Mouse (Mus musculus): Measurements from ENCODE around the gene Susd1. TPM values are rescaled to one million over a fixed set of nuclear protein-coding genes. Genes with fewer than 3 reads are reported as not detected.

Susd1 gene
- polyA plus RNA-seq, 1 experiment from 2014 or later: 2.1 TPM

GRCm38 (mm10) chr4:59400931-59401330, 37.5 kb downstream of the Susd1 start:
- no peaks in the 10 kb centered on the region for H3K27me3 ChIP-seq (replicated peaks; ENCODE audit: control insufficient read depth, insufficient read depth, low read length)
- DNase-seq (ENCODE audit: low spot score) (no peak), ATAC-seq (ENCODE audit: low read depth) (no peak)
- no peak overlapping the region for H3K9ac ChIP-seq (ENCODE audit: low read depth, low read length)
- no peaks in the 10 kb centered on the region for H3K9me3 ChIP-seq (ENCODE audit: control insufficient read depth, low read length)
- H3K4me2 ChIP-seq (ENCODE audit: low read depth, low read length): no peak overlapping the region
- H3K27ac ChIP-seq (replicated peaks; ENCODE audit: low read depth, low read length): no peak overlapping the region
- 81% methylated on average over 10 of the region's 10 CpGs for WGBS
- no peaks in the 10 kb centered on the region for H3K36me3 ChIP-seq (ENCODE audit: control insufficient read depth, insufficient read depth, low read length)
- no peak overlapping the region for H3K4me3 ChIP-seq (ENCODE audit: low read depth, low read length)
- H3K4me1 ChIP-seq (ENCODE audit: control insufficient read depth, insufficient read depth, low read length): peaks cover 5% of the 10 kb centered on the region; the same call in 1 of the 2 replicates

- Histone ChIP-seq H3K9me3 (ENCODE audit: control insufficient read depth, low read length) (no peaks in the 10 kb centered on the region), H3K4me2 (ENCODE audit: low read depth, low read length) (no peak overlapping the region), H3K9ac (ENCODE audit: low read depth, low read length) (no peak overlapping the region), H3K4me1 (ENCODE audit: control insufficient read depth, insufficient read depth, low read length) (peaks cover 2% of the 10 kb centered on the region; the same call in 1 of the 2 replicates), H3K27ac (replicated peaks; ENCODE audit: low read depth, low read length) (no peak overlapping the region), H3K4me3 (ENCODE audit: low read depth, low read length) (no peak overlapping the region), H3K36me3 (ENCODE audit: control insufficient read depth, insufficient read depth, low read length) (no peaks in the 10 kb centered on the region), H3K27me3 (replicated peaks; ENCODE audit: control insufficient read depth, insufficient read depth, low read length) (no peaks in the 10 kb centered on the region)
- WGBS: 63% methylated on average over 4 of the region's 4 CpGs
- DNase-seq (ENCODE audit: low spot score): no peak
- no peak for ATAC-seq (ENCODE audit: low read depth)
Measured at GRCm38 (mm10) chr4:59399343-59399742, 39.1 kb downstream of the Susd1 start.

DNA sequence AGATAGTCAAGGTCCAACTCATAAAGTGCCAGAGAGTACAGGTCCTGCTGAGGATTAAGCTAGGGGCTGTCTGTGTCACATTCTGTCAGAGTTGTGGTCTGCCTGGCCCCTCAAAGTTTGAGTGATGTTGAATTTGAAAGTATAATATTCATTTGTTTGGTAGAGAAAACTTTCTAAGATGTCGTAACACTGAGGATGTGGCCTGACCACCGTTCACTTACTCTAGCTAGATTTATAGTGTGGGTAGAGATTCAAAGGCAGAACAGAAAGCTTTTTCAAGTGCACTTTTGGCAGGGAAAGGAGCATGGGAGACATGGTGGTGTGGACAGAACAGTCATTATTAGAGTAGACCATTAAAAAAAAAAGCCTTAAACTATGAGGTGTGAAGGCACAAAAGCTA, 42.9 kb downstream of the Susd1 start:
- H3K27me3 ChIP-seq (replicated peaks; ENCODE audit: control insufficient read depth, insufficient read depth, low read length): no peaks in the 10 kb centered on the region
- no peak overlapping the region for H3K4me2 ChIP-seq (ENCODE audit: low read depth, low read length)
- no peaks in the 10 kb centered on the region for H3K4me1 ChIP-seq (ENCODE audit: control insufficient read depth, insufficient read depth, low read length)
- ATAC-seq (ENCODE audit: low read depth) (no peak), DNase-seq (ENCODE audit: low spot score) (no peak)
- no peaks in the 10 kb centered on the region for H3K36me3 ChIP-seq (ENCODE audit: control insufficient read depth, insufficient read depth, low read length)
- H3K27ac ChIP-seq (replicated peaks; ENCODE audit: low read depth, low read length): no peak overlapping the region
- no peak overlapping the region for H3K4me3 ChIP-seq (ENCODE audit: low read depth, low read length)
- H3K9ac ChIP-seq (ENCODE audit: low read depth, low read length): no peak overlapping the region
- 94% methylated on average over 2 of the region's 2 CpGs for WGBS
- H3K9me3 ChIP-seq (ENCODE audit: control insufficient read depth, low read length): no peaks in the 10 kb centered on the region

- Histone ChIP-seq H3K4me1 (ENCODE audit: control insufficient read depth, insufficient read depth, low read length) (no peaks in the 10 kb centered on the region), H3K36me3 (ENCODE audit: control insufficient read depth, insufficient read depth, low read length) (no peaks in the 10 kb centered on the region), H3K4me2 (ENCODE audit: low read depth, low read length) (no peak overlapping the region), H3K4me3 (ENCODE audit: low read depth, low read length) (no peak overlapping the region), H3K9ac (ENCODE audit: low read depth, low read length) (no peak overlapping the region), H3K27me3 (replicated peaks; ENCODE audit: control insufficient read depth, insufficient read depth, low read length) (no peaks in the 10 kb centered on the region), H3K27ac (replicated peaks; ENCODE audit: low read depth, low read length) (no peak overlapping the region), H3K9me3 (ENCODE audit: control insufficient read depth, low read length) (no peaks in the 10 kb centered on the region)
- DNase-seq (ENCODE audit: low spot score) (no peak), ATAC-seq (ENCODE audit: low read depth) (no peak)
- 92% methylated on average over 2 of the region's 2 CpGs for WGBS
Measured at GRCm38 (mm10) chr4:59394155-59394554, 44.3 kb downstream of the Susd1 start.

- DNase-seq (ENCODE audit: low spot score): peak; percentile 57
- 27% methylated on average over 13 of the region's 13 CpGs for WGBS
- ATAC-seq (ENCODE audit: low read depth): no peak
Measured at GRCm38 (mm10) chr4:59388447-59389030, 49.9 kb downstream of the Susd1 start.

GRCm38 (mm10) chr4:59387387-59388210, 50.8 kb downstream of the Susd1 start:
- Histone ChIP-seq H3K36me3 (ENCODE audit: control insufficient read depth, insufficient read depth, low read length) (no peaks in the 10 kb centered on the region), H3K9ac (ENCODE audit: low read depth, low read length) (peak overlapping the region; percentile 40; the same call in 1 of the 2 replicates), H3K4me2 (ENCODE audit: low read depth, low read length) (no peak overlapping the region; the same call in 1 of the 2 replicates), H3K9me3 (ENCODE audit: control insufficient read depth, low read length) (no peaks in the 10 kb centered on the region), H3K4me1 (ENCODE audit: control insufficient read depth, insufficient read depth, low read length) (peaks cover 16% of the 10 kb centered on the region), H3K4me3 (ENCODE audit: low read depth, low read length) (no peak overlapping the region), H3K27me3 (replicated peaks; ENCODE audit: control insufficient read depth, insufficient read depth, low read length) (no peaks in the 10 kb centered on the region), H3K27ac (replicated peaks; ENCODE audit: low read depth, low read length) (no peak overlapping the region)
- 46% methylated on average over 13 of the region's 13 CpGs for WGBS
- ATAC-seq (ENCODE audit: low read depth) (no peak), DNase-seq (ENCODE audit: low spot score) (no peak)

More at GRCm38 (mm10) chr4:59388447-59389030, 49.9 kb downstream of the Susd1 start:
- Histone ChIP-seq H3K4me3 (ENCODE audit: low read depth, low read length) (peak overlapping the region; percentile 20), H3K9ac (ENCODE audit: low read depth, low read length) (peak overlapping the region; percentile 46), H3K9me3 (ENCODE audit: control insufficient read depth, low read length) (no peaks in the 10 kb centered on the region), H3K4me2 (ENCODE audit: low read depth, low read length) (peak overlapping the region; percentile 46), H3K27me3 (replicated peaks; ENCODE audit: control insufficient read depth, insufficient read depth, low read length) (no peaks in the 10 kb centered on the region), H3K4me1 (ENCODE audit: control insufficient read depth, insufficient read depth, low read length) (peaks cover 16% of the 10 kb centered on the region), H3K27ac (replicated peaks; ENCODE audit: low read depth, low read length) (no peak overlapping the region), H3K36me3 (ENCODE audit: control insufficient read depth, insufficient read depth, low read length) (no peaks in the 10 kb centered on the region)

DNA sequence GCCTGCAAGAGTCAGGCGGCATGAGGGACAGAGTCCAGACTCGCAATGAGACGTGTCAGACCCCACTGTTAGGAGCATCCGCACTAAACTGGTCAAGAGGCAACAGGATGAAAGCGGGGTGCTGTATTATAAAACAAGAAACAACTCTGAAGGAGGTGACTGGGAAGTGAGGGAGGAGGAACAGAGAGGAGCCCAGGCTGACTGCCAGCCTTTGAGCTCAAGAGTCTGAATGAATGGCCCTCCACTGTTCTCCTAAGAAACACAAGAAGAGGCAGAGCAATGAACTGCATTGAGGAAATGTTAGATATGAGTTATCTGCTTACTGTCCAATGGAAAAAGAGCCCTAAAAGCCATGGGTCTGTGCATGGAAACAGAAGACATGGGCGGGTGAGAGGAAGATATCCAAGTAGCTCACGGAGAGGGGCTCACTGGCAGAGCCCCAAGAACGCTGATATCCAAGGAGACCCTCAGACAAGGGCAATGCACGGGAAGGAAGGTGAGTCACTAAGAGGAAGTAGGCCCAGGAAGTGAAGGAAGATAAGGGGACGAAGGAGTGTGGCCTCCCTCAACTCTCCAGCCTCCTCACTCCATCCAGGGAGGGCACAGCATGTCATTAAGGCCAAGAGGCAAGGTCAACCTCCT, 53.1 kb downstream of the Susd1 start:
- ATAC-seq (ENCODE audit: low read depth) (no peak), DNase-seq (ENCODE audit: low spot score) (no peak)
- Histone ChIP-seq H3K27ac (replicated peaks; ENCODE audit: low read depth, low read length) (no peak overlapping the region), H3K4me1 (ENCODE audit: control insufficient read depth, insufficient read depth, low read length) (peaks cover 21% of the 10 kb centered on the region), H3K4me2 (ENCODE audit: low read depth, low read length) (no peak overlapping the region), H3K4me3 (ENCODE audit: low read depth, low read length) (no peak overlapping the region), H3K9ac (ENCODE audit: low read depth, low read length) (no peak overlapping the region), H3K27me3 (replicated peaks; ENCODE audit: control insufficient read depth, insufficient read depth, low read length) (no peaks in the 10 kb centered on the region), H3K36me3 (ENCODE audit: control insufficient read depth, insufficient read depth, low read length) (no peaks in the 10 kb centered on the region), H3K9me3 (ENCODE audit: control insufficient read depth, low read length) (no peaks in the 10 kb centered on the region)
- WGBS: 87% methylated on average over 10 of the region's 10 CpGs

DNA sequence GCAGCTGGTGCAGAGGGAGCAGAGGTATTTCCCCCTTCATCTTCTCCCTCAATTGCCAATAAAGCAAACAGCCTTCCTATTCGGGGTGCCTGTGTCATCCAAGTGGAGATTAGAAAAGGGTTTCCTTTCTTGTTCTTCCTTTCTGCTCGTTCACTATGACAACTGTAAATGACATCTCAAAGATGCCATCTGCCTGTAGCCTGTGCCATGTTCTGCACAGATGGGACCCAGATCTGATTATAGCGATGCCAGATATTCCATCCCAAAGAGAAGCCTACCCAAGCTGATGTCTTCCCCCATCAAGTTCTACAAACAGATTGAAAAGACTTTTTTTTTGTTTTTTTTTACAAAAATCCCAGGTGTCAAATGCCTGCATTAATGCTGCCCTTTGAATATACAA, 54.6 kb downstream of the Susd1 start:
- Histone ChIP-seq H3K9ac (ENCODE audit: low read depth, low read length) (no peak overlapping the region), H3K4me1 (ENCODE audit: control insufficient read depth, insufficient read depth, low read length) (peaks cover 18% of the 10 kb centered on the region), H3K27me3 (replicated peaks; ENCODE audit: control insufficient read depth, insufficient read depth, low read length) (no peaks in the 10 kb centered on the region), H3K9me3 (ENCODE audit: control insufficient read depth, low read length) (no peaks in the 10 kb centered on the region), H3K36me3 (ENCODE audit: control insufficient read depth, insufficient read depth, low read length) (no peaks in the 10 kb centered on the region), H3K4me2 (ENCODE audit: low read depth, low read length) (no peak overlapping the region), H3K4me3 (ENCODE audit: low read depth, low read length) (no peak overlapping the region), H3K27ac (replicated peaks; ENCODE audit: low read depth, low read length) (no peak overlapping the region)
- 84% methylated on average over 3 of the region's 3 CpGs for WGBS
- no peak for ATAC-seq (ENCODE audit: low read depth)
- no peak for DNase-seq (ENCODE audit: low spot score)
